Mouse (Mus musculus): ENCODE measurements at regions not wholly inside any gene's neighbourhood (a gene's known extent, or its start where the extent isn't known, plus 50 kb on each side); places are given as distances from the start of the nearest gene placed in this dataset.
A peak's percentile ranks its signal among the peaks of the same experiment; 100 is the strongest.

- Histone ChIP-seq H3K9ac (ENCODE audit: low read depth, poor library complexity, severe bottlenecking) (no peak overlapping the region), H3K4me3 (ENCODE audit: low read depth, low read length) (no peak overlapping the region), H3K9me3 (replicated peaks; ENCODE audit: control insufficient read depth, insufficient read depth, low read length, poor library complexity, severe bottlenecking) (no peaks in the 10 kb centered on the region), H3K27me3 (ENCODE audit: control insufficient read depth, insufficient read depth, low read length, poor library complexity, severe bottlenecking) (no peaks in the 10 kb centered on the region; the same call in 1 of the 2 replicates), H3K27ac (ENCODE audit: insufficient read depth, low read length) (no peak overlapping the region), H3K4me1 (ENCODE audit: control insufficient read depth, insufficient read depth, low read length) (no peaks in the 10 kb centered on the region), H3K36me3 (ENCODE audit: control insufficient read depth, insufficient read depth, low read length, poor library complexity, severe bottlenecking) (no peaks in the 10 kb centered on the region)
- TF ChIP-seq EP300 (IDR thresholded peaks at IDR 0.05; ENCODE audit: insufficient read depth, low read depth, low read length) (no peak), CTCF (IDR thresholded peaks at IDR 0.05; ENCODE audit: low read depth, low read length) (no peak), POLR2A (IDR thresholded peaks at IDR 0.05; ENCODE audit: insufficient read depth, low read length) (no peak)
Observed at GRCm38 (mm10) chr2:10307376-10307775, 62.9 kb upstream of the Sfmbt2 start.

GRCm38 (mm10) chr2:10309656-10310055 lies 60.7 kb upstream of the Sfmbt2 start:
- H3K36me3 ChIP-seq (ENCODE audit: control insufficient read depth, insufficient read depth, low read length, poor library complexity, severe bottlenecking) = no peaks in the 10 kb centered on the region
- H3K27me3 ChIP-seq (ENCODE audit: control insufficient read depth, insufficient read depth, low read length, poor library complexity, severe bottlenecking) = no peaks in the 10 kb centered on the region

GRCm38 (mm10) chr2:10311719-10312118 lies 58.6 kb upstream of the Sfmbt2 start:
- Histone ChIP-seq H3K4me1 (ENCODE audit: control insufficient read depth, insufficient read depth, low read length) (no peaks in the 10 kb centered on the region), H3K4me3 (ENCODE audit: low read depth, low read length) (peak overlapping the region; percentile 20), H3K27me3 (ENCODE audit: control insufficient read depth, insufficient read depth, low read length, poor library complexity, severe bottlenecking) (no peaks in the 10 kb centered on the region), H3K9ac (ENCODE audit: low read depth, poor library complexity, severe bottlenecking) (peak overlapping the region; percentile 25; the same call in 1 of the 2 replicates), H3K27ac (ENCODE audit: insufficient read depth, low read length) (no peak overlapping the region), H3K36me3 (ENCODE audit: control insufficient read depth, insufficient read depth, low read length, poor library complexity, severe bottlenecking) (no peaks in the 10 kb centered on the region), H3K9me3 (replicated peaks; ENCODE audit: control insufficient read depth, insufficient read depth, low read length, poor library complexity, severe bottlenecking) (no peaks in the 10 kb centered on the region)
- TF ChIP-seq CTCF (IDR thresholded peaks at IDR 0.05; ENCODE audit: low read depth, low read length) = peak; percentile 84
- no peak for TF ChIP-seq EP300 (IDR thresholded peaks at IDR 0.05; ENCODE audit: insufficient read depth, low read depth, low read length)

More at GRCm38 (mm10) chr2:10309656-10310055, 60.7 kb upstream of the Sfmbt2 start:
- no peak for TF ChIP-seq POLR2A (IDR thresholded peaks at IDR 0.05; ENCODE audit: insufficient read depth, low read length)
- no peak for TF ChIP-seq EP300 (IDR thresholded peaks at IDR 0.05; ENCODE audit: insufficient read depth, low read depth, low read length)
- TF ChIP-seq CTCF (IDR thresholded peaks at IDR 0.05; ENCODE audit: low read depth, low read length) = no peak
- Histone ChIP-seq H3K9me3 (replicated peaks; ENCODE audit: control insufficient read depth, insufficient read depth, low read length, poor library complexity, severe bottlenecking) (no peaks in the 10 kb centered on the region), H3K9ac (ENCODE audit: low read depth, poor library complexity, severe bottlenecking) (no peak overlapping the region), H3K4me1 (ENCODE audit: control insufficient read depth, insufficient read depth, low read length) (no peaks in the 10 kb centered on the region), H3K27ac (ENCODE audit: insufficient read depth, low read length) (no peak overlapping the region), H3K4me3 (ENCODE audit: low read depth, low read length) (no peak overlapping the region)

GRCm38 (mm10) chr2:10312398-10312797 lies 57.9 kb upstream of the Sfmbt2 start:
- Histone ChIP-seq H3K4me3 (ENCODE audit: low read depth, low read length) (no peak overlapping the region; the same call in 1 of the 2 replicates), H3K4me1 (ENCODE audit: control insufficient read depth, insufficient read depth, low read length) (no peaks in the 10 kb centered on the region), H3K36me3 (ENCODE audit: control insufficient read depth, insufficient read depth, low read length, poor library complexity, severe bottlenecking) (no peaks in the 10 kb centered on the region), H3K27ac (ENCODE audit: insufficient read depth, low read length) (no peak overlapping the region), H3K9me3 (replicated peaks; ENCODE audit: control insufficient read depth, insufficient read depth, low read length, poor library complexity, severe bottlenecking) (no peaks in the 10 kb centered on the region), H3K27me3 (ENCODE audit: control insufficient read depth, insufficient read depth, low read length, poor library complexity, severe bottlenecking) (no peaks in the 10 kb centered on the region), H3K9ac (ENCODE audit: low read depth, poor library complexity, severe bottlenecking) (peak overlapping the region; percentile 25; the same call in 1 of the 2 replicates)
- TF ChIP-seq CTCF (IDR thresholded peaks at IDR 0.05; ENCODE audit: low read depth, low read length) = no peak
- no peak for TF ChIP-seq POLR2A (IDR thresholded peaks at IDR 0.05; ENCODE audit: insufficient read depth, low read length)
- TF ChIP-seq EP300 (IDR thresholded peaks at IDR 0.05; ENCODE audit: insufficient read depth, low read depth, low read length) = no peak

- no peak overlapping the region for H3K9ac ChIP-seq (ENCODE audit: low read depth, poor library complexity, severe bottlenecking)
- H3K27me3 ChIP-seq (ENCODE audit: control insufficient read depth, insufficient read depth, low read length, poor library complexity, severe bottlenecking) = no peaks in the 10 kb centered on the region
- H3K4me3 ChIP-seq (ENCODE audit: low read depth, low read length) = no peak overlapping the region
- H3K4me1 ChIP-seq (ENCODE audit: control insufficient read depth, insufficient read depth, low read length) = peaks cover 2% of the 10 kb centered on the region
- no peaks in the 10 kb centered on the region for H3K9me3 ChIP-seq (replicated peaks; ENCODE audit: control insufficient read depth, insufficient read depth, low read length, poor library complexity, severe bottlenecking)
- H3K27ac ChIP-seq (ENCODE audit: insufficient read depth, low read length) = no peak overlapping the region
- no peaks in the 10 kb centered on the region for H3K36me3 ChIP-seq (ENCODE audit: control insufficient read depth, insufficient read depth, low read length, poor library complexity, severe bottlenecking)
- TF ChIP-seq POLR2A (IDR thresholded peaks at IDR 0.05; ENCODE audit: insufficient read depth, low read length) (no peak), EP300 (IDR thresholded peaks at IDR 0.05; ENCODE audit: insufficient read depth, low read depth, low read length) (no peak), CTCF (IDR thresholded peaks at IDR 0.05; ENCODE audit: low read depth, low read length) (no peak)
Observed at GRCm38 (mm10) chr2:10314251-10315243, 55.8 kb upstream of the Sfmbt2 start.

GRCm38 (mm10) chr2:10316347-10316746 lies 54.0 kb upstream of the Sfmbt2 start:
- Histone ChIP-seq H3K27ac (ENCODE audit: insufficient read depth, low read length) (no peak overlapping the region), H3K27me3 (ENCODE audit: control insufficient read depth, insufficient read depth, low read length, poor library complexity, severe bottlenecking) (no peaks in the 10 kb centered on the region), H3K9ac (ENCODE audit: low read depth, poor library complexity, severe bottlenecking) (no peak overlapping the region), H3K9me3 (replicated peaks; ENCODE audit: control insufficient read depth, insufficient read depth, low read length, poor library complexity, severe bottlenecking) (no peaks in the 10 kb centered on the region), H3K4me1 (ENCODE audit: control insufficient read depth, insufficient read depth, low read length) (peaks cover 2% of the 10 kb centered on the region), H3K36me3 (ENCODE audit: control insufficient read depth, insufficient read depth, low read length, poor library complexity, severe bottlenecking) (no peaks in the 10 kb centered on the region), H3K4me3 (ENCODE audit: low read depth, low read length) (no peak overlapping the region)
- TF ChIP-seq POLR2A (IDR thresholded peaks at IDR 0.05; ENCODE audit: insufficient read depth, low read length) (no peak), CTCF (IDR thresholded peaks at IDR 0.05; ENCODE audit: low read depth, low read length) (no peak), EP300 (IDR thresholded peaks at IDR 0.05; ENCODE audit: insufficient read depth, low read depth, low read length) (no peak)
